Mouse (Mus musculus): Measurements from ENCODE around the gene Nkain2. TPM values are rescaled to one million over a fixed set of nuclear protein-coding genes. Genes with fewer than 3 reads are reported as not detected.

Nkain2 gene
- polyA plus RNA-seq, 1 experiment from 2014 or later = 0.87 TPM

DNA sequence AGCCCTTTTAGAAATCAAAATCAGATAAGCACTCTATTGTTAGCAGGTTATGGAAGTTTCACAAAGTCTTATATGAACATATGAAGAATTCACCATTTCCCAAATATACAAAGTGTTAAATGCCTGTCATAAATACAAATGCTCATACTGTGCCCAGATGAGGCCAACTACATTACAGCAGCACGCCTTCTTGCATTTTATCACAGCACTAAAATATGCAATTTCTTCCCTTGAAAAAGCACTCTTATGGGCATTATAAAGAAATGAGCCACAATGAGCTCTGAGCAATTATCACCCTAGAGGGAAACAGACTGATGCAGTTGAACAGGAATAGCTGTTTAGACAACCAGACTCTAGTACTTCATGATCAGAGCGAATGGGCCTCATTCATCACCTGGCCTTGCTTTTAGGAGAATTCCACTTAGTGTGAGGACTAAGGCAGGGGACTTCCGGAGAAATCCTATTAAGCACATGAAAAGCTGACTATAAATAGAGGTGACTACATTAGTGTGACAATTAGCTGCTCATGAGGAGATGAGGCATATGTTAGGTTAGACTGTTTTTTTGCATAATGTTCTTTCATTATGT lies 450.2 kb downstream of the Nkain2 start:
- H3K4me2 ChIP-seq (replicated peaks; ENCODE audit: low read depth) = no peak overlapping the region
- TF ChIP-seq EP300 (optimal IDR thresholded peaks at IDR 0.05) = no peak
- H3K27ac ChIP-seq (replicated peaks) = no peak overlapping the region
- ATAC-seq (ENCODE audit: low FRiP score, low TSS enrichment) (no peak), DNase-seq (ENCODE audit: low spot score) (no peak)
- no peaks in the 10 kb centered on the region for H3K27me3 ChIP-seq (ENCODE audit: control insufficient read depth, insufficient read depth, low read length)
- no peaks in the 10 kb centered on the region for H3K36me3 ChIP-seq (ENCODE audit: control insufficient read depth, insufficient read depth, low read length)
- no peaks in the 10 kb centered on the region for H3K4me1 ChIP-seq (replicated peaks; ENCODE audit: control insufficient read depth, insufficient read depth)
- no peak overlapping the region for H3K4me3 ChIP-seq (ENCODE audit: low read depth, low read length)
- H3K9ac ChIP-seq (ENCODE audit: low read length) = no peak overlapping the region
- no peaks in the 10 kb centered on the region for H3K9me3 ChIP-seq (ENCODE audit: control insufficient read depth, low read length)
- 54% methylated on average over 3 of the region's 3 CpGs for WGBS

DNA sequence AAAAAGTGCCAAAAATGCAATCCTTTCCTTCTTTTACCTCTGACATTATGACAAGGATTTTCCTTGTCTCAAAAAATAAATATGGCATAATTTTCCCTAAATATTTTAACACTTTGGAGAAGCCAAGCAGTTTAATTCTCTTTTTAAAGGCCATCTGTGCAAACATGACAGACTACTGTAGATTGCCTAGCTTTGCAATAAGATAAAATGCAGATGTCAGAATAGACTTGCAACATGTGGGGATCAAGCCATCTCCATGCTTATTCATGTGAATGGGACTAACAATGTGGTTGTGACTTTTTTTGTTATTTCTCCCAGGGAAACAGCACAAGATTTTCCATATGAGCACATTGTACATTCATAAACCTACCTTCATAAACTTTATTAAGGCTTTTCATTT lies 476.0 kb downstream of the Nkain2 start:
- H3K4me2 ChIP-seq (replicated peaks; ENCODE audit: low read depth) = no peak overlapping the region
- H3K27me3 ChIP-seq (ENCODE audit: control insufficient read depth, insufficient read depth, low read length) = no peaks in the 10 kb centered on the region
- no peak overlapping the region for H3K9ac ChIP-seq (ENCODE audit: low read length)
- ATAC-seq (ENCODE audit: low FRiP score, low TSS enrichment) (no peak), DNase-seq (ENCODE audit: low spot score) (no peak)
- TF ChIP-seq EP300 (optimal IDR thresholded peaks at IDR 0.05) (no peak), CTCF (IDR thresholded peaks at IDR 0.05; ENCODE audit: low read depth) (no peak)
- H3K4me1 ChIP-seq (replicated peaks; ENCODE audit: control insufficient read depth, insufficient read depth) = no peaks in the 10 kb centered on the region
- no peak overlapping the region for H3K27ac ChIP-seq (replicated peaks)
- no peak overlapping the region for H3K4me3 ChIP-seq (ENCODE audit: low read depth, low read length)
- H3K9me3 ChIP-seq (ENCODE audit: control insufficient read depth, low read length) = no peaks in the 10 kb centered on the region
- no peaks in the 10 kb centered on the region for H3K36me3 ChIP-seq (ENCODE audit: control insufficient read depth, insufficient read depth, low read length)

DNA sequence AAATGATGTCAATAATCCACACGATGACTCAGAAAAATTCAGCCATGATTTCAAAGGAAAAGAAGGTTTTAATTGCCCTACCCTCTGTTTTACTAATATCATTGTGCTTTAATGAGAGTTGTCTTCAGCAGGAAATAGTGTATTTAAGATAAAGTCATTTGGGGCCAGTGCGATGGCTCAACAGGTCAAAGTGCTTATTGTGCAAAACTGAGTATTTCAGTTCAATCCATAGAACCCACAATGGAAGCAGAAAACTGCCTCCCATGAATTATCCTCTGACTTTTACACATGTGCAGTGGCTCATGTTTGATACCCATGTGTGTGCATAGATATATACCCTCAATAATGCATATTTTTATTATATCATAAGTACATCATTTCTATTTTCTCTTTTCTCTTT lies 478.9 kb downstream of the Nkain2 start:
- no peak overlapping the region for H3K9ac ChIP-seq (ENCODE audit: low read length)
- H3K4me3 ChIP-seq (ENCODE audit: low read depth, low read length) = no peak overlapping the region
- H3K4me2 ChIP-seq (replicated peaks; ENCODE audit: low read depth) = no peak overlapping the region
- no peaks in the 10 kb centered on the region for H3K27me3 ChIP-seq (ENCODE audit: control insufficient read depth, insufficient read depth, low read length)
- no peaks in the 10 kb centered on the region for H3K4me1 ChIP-seq (replicated peaks; ENCODE audit: control insufficient read depth, insufficient read depth)
- no peak for ATAC-seq (ENCODE audit: low FRiP score, low TSS enrichment)
- WGBS = 75% methylated on average over 2 of the region's 2 CpGs
- no peak for TF ChIP-seq EP300 (optimal IDR thresholded peaks at IDR 0.05)
- no peak for TF ChIP-seq CTCF (IDR thresholded peaks at IDR 0.05; ENCODE audit: low read depth)
- no peak overlapping the region for H3K27ac ChIP-seq (replicated peaks)
- no peaks in the 10 kb centered on the region for H3K9me3 ChIP-seq (ENCODE audit: control insufficient read depth, low read length)
- DNase-seq (ENCODE audit: low spot score) = no peak
- H3K36me3 ChIP-seq (ENCODE audit: control insufficient read depth, insufficient read depth, low read length) = no peaks in the 10 kb centered on the region

DNA sequence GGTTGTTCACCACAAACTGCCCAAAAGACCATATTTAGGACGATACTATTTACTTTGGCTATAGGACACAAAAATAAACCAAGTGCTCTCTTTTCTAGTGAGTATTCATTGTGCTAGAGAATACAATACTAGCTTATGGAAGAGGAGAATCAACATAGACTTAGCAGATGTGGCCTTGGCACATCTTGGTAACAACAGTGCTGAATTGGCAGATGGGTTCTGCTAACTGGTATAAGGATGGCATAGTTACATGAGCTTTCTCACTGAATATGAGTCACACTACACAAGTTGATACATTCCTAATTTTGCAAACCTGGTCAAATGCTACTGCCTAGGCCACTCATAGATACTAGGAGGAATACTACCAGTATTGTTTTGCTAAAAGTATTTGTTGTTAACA lies 489.3 kb downstream of the Nkain2 start:
- Histone ChIP-seq H3K9me3 (ENCODE audit: control insufficient read depth, low read length) (no peaks in the 10 kb centered on the region), H3K4me1 (replicated peaks; ENCODE audit: control insufficient read depth, insufficient read depth) (no peaks in the 10 kb centered on the region), H3K27ac (replicated peaks) (no peak overlapping the region), H3K4me2 (replicated peaks; ENCODE audit: low read depth) (no peak overlapping the region), H3K27me3 (ENCODE audit: control insufficient read depth, insufficient read depth, low read length) (no peaks in the 10 kb centered on the region), H3K9ac (ENCODE audit: low read length) (no peak overlapping the region), H3K36me3 (ENCODE audit: control insufficient read depth, insufficient read depth, low read length) (no peaks in the 10 kb centered on the region), H3K4me3 (ENCODE audit: low read depth, low read length) (no peak overlapping the region)
- DNase-seq (ENCODE audit: low spot score) = no peak
- TF ChIP-seq CTCF (IDR thresholded peaks at IDR 0.05; ENCODE audit: low read depth) = no peak
- no peak for TF ChIP-seq EP300 (optimal IDR thresholded peaks at IDR 0.05)
- 70% methylated on average over 1 of the region's 1 CpGs for WGBS
- ATAC-seq (ENCODE audit: low FRiP score, low TSS enrichment) = no peak

DNA sequence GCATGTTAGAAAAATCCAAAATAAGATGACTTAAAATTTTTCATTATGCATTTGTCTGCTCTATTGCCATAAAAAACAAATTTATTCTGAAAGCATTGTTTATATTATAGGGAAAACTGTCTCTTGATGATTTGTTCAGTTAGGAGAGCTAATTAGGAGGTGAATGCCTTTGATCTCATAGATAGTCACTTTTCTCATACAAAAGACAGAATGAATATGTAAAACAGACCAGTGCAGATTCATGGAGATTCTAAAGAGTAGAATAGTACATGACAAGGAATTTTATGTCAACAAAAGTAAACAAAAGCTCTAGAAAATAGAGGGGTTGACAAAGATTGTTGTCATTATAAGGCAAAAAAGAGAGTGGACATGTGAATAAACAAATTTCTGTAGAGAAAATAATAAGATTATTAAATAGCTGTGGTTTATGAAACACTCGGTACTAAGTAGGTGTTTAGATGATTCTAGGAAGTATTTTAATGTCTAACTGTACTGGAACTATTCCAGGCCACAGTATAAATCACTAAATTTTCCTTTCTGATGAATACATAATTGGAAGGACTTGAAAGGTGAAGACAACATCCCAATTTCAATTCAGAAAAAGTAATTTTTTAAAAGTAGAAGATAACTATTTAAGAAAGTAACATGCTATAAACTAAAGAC lies 496.3 kb downstream of the Nkain2 start:
- Histone ChIP-seq H3K4me3 (ENCODE audit: low read depth, low read length) (no peak overlapping the region), H3K4me1 (replicated peaks; ENCODE audit: control insufficient read depth, insufficient read depth) (no peaks in the 10 kb centered on the region), H3K9me3 (ENCODE audit: control insufficient read depth, low read length) (no peaks in the 10 kb centered on the region), H3K4me2 (replicated peaks; ENCODE audit: low read depth) (no peak overlapping the region), H3K27me3 (ENCODE audit: control insufficient read depth, insufficient read depth, low read length) (no peaks in the 10 kb centered on the region), H3K36me3 (ENCODE audit: control insufficient read depth, insufficient read depth, low read length) (no peaks in the 10 kb centered on the region), H3K27ac (replicated peaks) (no peak overlapping the region), H3K9ac (ENCODE audit: low read length) (no peak overlapping the region)
- no peak for TF ChIP-seq CTCF (IDR thresholded peaks at IDR 0.05; ENCODE audit: low read depth)
- TF ChIP-seq EP300 (optimal IDR thresholded peaks at IDR 0.05) = no peak
- no peak for DNase-seq (ENCODE audit: low spot score)
- ATAC-seq (ENCODE audit: low FRiP score, low TSS enrichment) = no peak
- WGBS = 54% methylated on average over 1 of the region's 1 CpGs

DNA sequence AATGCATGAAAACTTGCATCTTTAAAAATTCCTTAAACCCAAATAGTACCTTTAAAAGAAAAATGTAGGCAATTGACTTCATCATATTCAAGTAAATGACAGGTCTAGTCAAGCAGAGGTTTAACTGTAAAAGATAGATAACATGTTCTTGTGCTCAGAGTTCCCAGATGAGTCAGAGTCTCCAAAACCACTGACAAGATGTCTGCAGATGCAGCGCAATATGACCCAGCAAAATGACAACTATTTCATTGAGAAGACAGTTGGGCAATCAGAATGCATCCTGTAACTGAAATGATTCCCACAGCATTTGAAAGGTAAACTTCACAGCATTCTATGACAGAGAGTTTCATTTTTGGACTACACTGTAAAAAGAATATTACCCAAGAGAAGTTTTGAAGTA lies 496.9 kb downstream of the Nkain2 start:
- no peak overlapping the region for H3K4me2 ChIP-seq (replicated peaks; ENCODE audit: low read depth)
- H3K9me3 ChIP-seq (ENCODE audit: control insufficient read depth, low read length) = no peaks in the 10 kb centered on the region
- no peaks in the 10 kb centered on the region for H3K27me3 ChIP-seq (ENCODE audit: control insufficient read depth, insufficient read depth, low read length)
- no peak overlapping the region for H3K9ac ChIP-seq (ENCODE audit: low read length)
- no peak for TF ChIP-seq CTCF (IDR thresholded peaks at IDR 0.05; ENCODE audit: low read depth)
- no peak for TF ChIP-seq EP300 (optimal IDR thresholded peaks at IDR 0.05)
- 90% methylated on average over 1 of the region's 1 CpGs for WGBS
- DNase-seq (ENCODE audit: low spot score) = no peak
- no peaks in the 10 kb centered on the region for H3K4me1 ChIP-seq (replicated peaks; ENCODE audit: control insufficient read depth, insufficient read depth)
- no peaks in the 10 kb centered on the region for H3K36me3 ChIP-seq (ENCODE audit: control insufficient read depth, insufficient read depth, low read length)
- H3K27ac ChIP-seq (replicated peaks) = no peak overlapping the region
- H3K4me3 ChIP-seq (ENCODE audit: low read depth, low read length) = no peak overlapping the region
- ATAC-seq (ENCODE audit: low FRiP score, low TSS enrichment) = no peak
